In the genomic region with DNA sequence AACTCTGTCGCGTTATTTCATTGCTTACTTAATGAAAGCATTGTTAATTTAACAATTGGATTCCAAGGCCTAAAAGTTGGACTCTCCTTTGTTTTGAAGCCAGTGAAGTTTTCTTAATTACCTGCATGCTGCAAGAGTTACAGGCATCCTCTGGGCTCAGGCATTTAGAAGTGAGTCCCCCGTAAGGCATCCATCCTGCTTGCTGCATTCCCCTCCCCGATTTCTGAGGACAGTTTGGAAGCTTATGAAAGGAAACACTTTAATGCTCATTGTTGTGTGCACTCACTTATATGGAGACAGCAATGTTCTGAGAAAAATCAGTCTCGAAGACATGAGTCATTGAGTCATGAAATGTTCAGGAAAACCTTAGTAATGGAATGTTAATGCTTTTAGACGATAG, we compare ENCODE assay signal across 10 mouse cellular contexts. TPM values are rescaled to one million over a fixed set of nuclear protein-coding genes. Genes with fewer than 3 reads are reported as not detected.
A peak's percentile ranks its signal among the peaks of the same experiment; 100 is the strongest.
DNase-seq lines count a peak whose midpoint lies in the region; ATAC-seq lines count a peak whose summit lies in the region.
"Had no signal": no experiment of that assay in that cellular context is flagged by ENCODE, and none has a peak within 500 bp of the region (broad histone marks: within the 10 kb centered on the region; RNA-seq: fewer than 3 reads in every experiment).

No protein-coding gene starts in this region.

- intact Hi-C loops in heart, postnatal 25 days (cut with DNase I), result no loop called here
- intact Hi-C loops in left cerebral cortex, postnatal 10 days (cut with DNase I), result no loop called here

- no peak overlapping the region for H3K9ac ChIP-seq in heart, embryonic 14.5 days (ENCODE audit: low read length)
- H3K9ac ChIP-seq in embryonic facial prominence, embryonic 14.5 days (ENCODE audit: low read depth, low read length), result peak overlapping the region; percentile 32; the same call in 1 of the 2 replicates
- H3K9ac ChIP-seq in intestine, embryonic 15.5 days, result no peak overlapping the region
- H3K9ac ChIP-seq in neural tube, embryonic 12.5 days, result peak overlapping the region; percentile 4; the same call in 1 of the 2 replicates
- H3K9ac ChIP-seq: liver, embryonic 12.5 days had no signal

- no peak overlapping the region for H3K27ac ChIP-seq in heart, embryonic 14.5 days (replicated peaks in 1 of 2; ENCODE audit: control insufficient read depth in 1 of 2, insufficient read depth in 1 of 2, low read depth in 2 of 2, low read length in 2 of 2)
- H3K27ac ChIP-seq in embryonic facial prominence, embryonic 14.5 days (replicated peaks; ENCODE audit: low read depth, low read length), result no peak overlapping the region
- H3K27ac ChIP-seq in intestine, embryonic 15.5 days, result no peak overlapping the region
- H3K27ac ChIP-seq in neural tube, embryonic 12.5 days, result no peak overlapping the region
- H3K27ac ChIP-seq: liver, embryonic 12.5 days had no signal

- WGBS in heart, embryonic 14.5 days, result 59% methylated on average over 6 of the region's 6 CpGs
- WGBS in embryonic facial prominence, embryonic 14.5 days, result 22% methylated on average over 6 of the region's 6 CpGs
- WGBS in intestine, embryonic 15.5 days, result 45% methylated on average over 6 of the region's 6 CpGs
- 15% methylated on average over 6 of the region's 6 CpGs for WGBS in neural tube, embryonic 12.5 days

- H3K27me3 ChIP-seq in heart, embryonic 14.5 days (ENCODE audit: control insufficient read depth, insufficient read depth, low read length), result peaks cover 27% of the 10 kb centered on the region
- H3K27me3 ChIP-seq in embryonic facial prominence, embryonic 14.5 days (replicated peaks; ENCODE audit: control insufficient read depth, insufficient read depth, low read length), result no peaks in the 10 kb centered on the region
- 0 out of 2 replicates have a peak, but pooled peaks cover 12% of the 10 kb centered on the region for H3K27me3 ChIP-seq in intestine, embryonic 15.5 days (replicated peaks)
- no peaks in the 10 kb centered on the region for H3K27me3 ChIP-seq in neural tube, embryonic 12.5 days (replicated peaks)

- no peak for DNase-seq in heart, postnatal 25 days (ENCODE audit: low spot score)
- DNase-seq in embryonic facial prominence, embryonic 14.5 days (ENCODE audit: low spot score), result no peak
- no peak for DNase-seq in gastrocnemius, postnatal 4 days (ENCODE audit: low spot score in 2 of 2)
- no peak for DNase-seq in kidney, adult 9 months
- DNase-seq in left cerebral cortex, postnatal 10 days (ENCODE audit: extremely low spot score in 1 of 2, low spot score in 2 of 2), result no peak

- peak overlapping the region; percentile 84; the same call in 1 of the 2 replicates for H3K4me2 ChIP-seq in heart, embryonic 14.5 days (ENCODE audit: low read length)
- peak overlapping the region; percentile 57 for H3K4me2 ChIP-seq in embryonic facial prominence, embryonic 14.5 days (ENCODE audit: low read depth, low read length)
- H3K4me2 ChIP-seq in intestine, embryonic 15.5 days (replicated peaks), result peak overlapping the region; percentile 34
- H3K4me2 ChIP-seq in neural tube, embryonic 12.5 days (replicated peaks), result peak overlapping the region; percentile 90
- H3K4me2 ChIP-seq: liver, embryonic 12.5 days had no signal

- H3K36me3 ChIP-seq in heart, embryonic 14.5 days (ENCODE audit: control insufficient read depth, insufficient read depth, low read length), result no peaks in the 10 kb centered on the region
- no peaks in the 10 kb centered on the region for H3K36me3 ChIP-seq in embryonic facial prominence, embryonic 14.5 days (ENCODE audit: control insufficient read depth, insufficient read depth, low read length)
- H3K36me3 ChIP-seq in intestine, embryonic 15.5 days, result no peaks in the 10 kb centered on the region
- no peaks in the 10 kb centered on the region for H3K36me3 ChIP-seq in neural tube, embryonic 12.5 days
- H3K36me3 ChIP-seq: liver, embryonic 12.5 days had no signal

- 0 out of 4 replicates have a peak, but pooled peaks cover 0 to 4% of the 10 kb centered on the region in 2 experiments for H3K4me1 ChIP-seq in heart, embryonic 14.5 days (ENCODE audit: control insufficient read depth in 2 of 2, insufficient read depth in 2 of 2, low read length in 2 of 2)
- H3K4me1 ChIP-seq in embryonic facial prominence, embryonic 14.5 days (ENCODE audit: control insufficient read depth, insufficient read depth, low read length), result peaks cover 28% of the 10 kb centered on the region
- H3K4me1 ChIP-seq in intestine, embryonic 15.5 days (replicated peaks), result peaks cover 9% of the 10 kb centered on the region; the same call in 1 of the 2 replicates
- H3K4me1 ChIP-seq in neural tube, embryonic 12.5 days, result peaks cover 31% of the 10 kb centered on the region; the same call in 1 of the 2 replicates
- H3K4me1 ChIP-seq: liver, embryonic 12.5 days had no signal

- H3K9me3 ChIP-seq in heart, embryonic 14.5 days (ENCODE audit: control insufficient read depth, low read length), result no peaks in the 10 kb centered on the region
- no peaks in the 10 kb centered on the region for H3K9me3 ChIP-seq in embryonic facial prominence, embryonic 14.5 days (ENCODE audit: control insufficient read depth, low read length)
- H3K9me3 ChIP-seq in intestine, embryonic 15.5 days, result no peaks in the 10 kb centered on the region
- no peaks in the 10 kb centered on the region for H3K9me3 ChIP-seq in neural tube, embryonic 12.5 days
- H3K9me3 ChIP-seq: liver, embryonic 12.5 days had no signal

- H3K4me3 ChIP-seq in heart, embryonic 14.5 days (ENCODE audit: control insufficient read depth in 1 of 2, insufficient read depth in 1 of 2, low read depth in 1 of 2, low read length in 2 of 2), result no peak overlapping the region
- peak overlapping the region; percentile 96 for H3K4me3 ChIP-seq in embryonic facial prominence, embryonic 14.5 days (ENCODE audit: low read depth, low read length)
- H3K4me3 ChIP-seq in intestine, embryonic 15.5 days (replicated peaks), result no peak overlapping the region
- H3K4me3 ChIP-seq in neural tube, embryonic 12.5 days, result peak overlapping the region; percentile 20
- H3K4me3 ChIP-seq: liver, embryonic 12.5 days had no signal

- no peak for ATAC-seq in heart, embryonic 14.5 days (ENCODE audit: insufficient number of reproducible peaks, insufficient read depth, low FRiP score, low read depth)
- no peak for ATAC-seq in embryonic facial prominence, embryonic 14.5 days (ENCODE audit: low read depth)
- ATAC-seq in intestine, embryonic 15.5 days, result no peak
- ATAC-seq in neural tube, embryonic 12.5 days (ENCODE audit: low FRiP score, low read depth), result no peak
- ATAC-seq: inflammation-experienced regulatory T-cells, adult 6 months; liver, embryonic 12.5 days had no signal

RNA-seq across cellular contexts. Expression of gene Gli3, which starts 3.5 kb away (rescaled TPM):
- 6.2 and 7.0 TPM in 2 replicates for polyA plus RNA-seq in heart, embryonic 14.5 days (2014; fragmentation: Nextera tagmentation; extraction: Ambion mirVana)
- 1 to 10 TPM; 1.9 to 2.0 TPM for total RNA-seq in heart, postnatal 25 days (2021)
- polyA plus RNA-seq in embryonic facial prominence, embryonic 14.5 days (2014; fragmentation: Nextera tagmentation; extraction: Ambion mirVana), result 20.5 and 22.2 TPM in 2 replicates
- 13.4 and 14.0 TPM in 2 replicates for polyA plus RNA-seq in intestine, embryonic 15.5 days (2015; fragmentation: Nextera tagmentation; extraction: Ambion mirVana)
- polyA plus RNA-seq in neural tube, embryonic 12.5 days (2016; fragmentation: Nextera tagmentation; extraction: Ambion mirVana), result 21.7 and 22.4 TPM in 2 replicates
- total RNA-seq in gastrocnemius, postnatal 4 days (2021), result 10 to 100 TPM; 18.9 to 19.5 TPM
- total RNA-seq in left cerebral cortex, postnatal 10 days (2021), result 1 to 10 TPM; 7.7 to 8.7 TPM

Comparison
In these comparisons a context has a peak if more than half of its experiments do, and no peak if none do; other contexts are left out.
1. H3K4me2 ChIP-seq: peak in every context shown above with its lines; median percentile 90 in neural tube, embryonic 12.5 days; 84 in heart, embryonic 14.5 days; 57 in embryonic facial prominence, embryonic 14.5 days; 34 in intestine, embryonic 15.5 days.
2. H3K4me3 ChIP-seq: peak in embryonic facial prominence, embryonic 14.5 days (single experiment) and neural tube, embryonic 12.5 days (single experiment); none in heart, embryonic 14.5 days (0 of 2) and intestine, embryonic 15.5 days (single experiment).
3. H3K9ac ChIP-seq: peak in embryonic facial prominence, embryonic 14.5 days (single experiment) and neural tube, embryonic 12.5 days (single experiment); none in heart, embryonic 14.5 days (single experiment) and intestine, embryonic 15.5 days (single experiment).